Mouse (Mus musculus): ENCODE measurements around the gene Tiam1.

DNA sequence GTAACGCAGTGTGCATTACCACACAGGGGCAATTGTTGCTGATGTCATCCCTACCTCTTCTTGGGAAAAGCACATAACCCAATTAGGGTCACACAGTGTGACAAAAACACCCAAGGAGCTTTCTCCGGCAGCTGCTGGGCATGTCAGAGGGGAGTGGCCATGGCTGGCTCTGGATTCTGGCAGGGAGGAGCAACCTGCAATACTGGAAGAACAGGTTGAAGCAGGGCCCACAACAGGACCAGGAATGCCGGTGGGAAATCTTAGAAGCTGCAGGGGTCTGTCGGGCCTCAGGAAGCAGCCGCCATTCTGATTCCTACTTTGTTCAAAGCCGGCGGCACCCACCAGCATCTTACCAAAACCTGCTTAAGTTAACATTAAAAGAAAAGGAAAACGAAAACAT lies 189.0 kb downstream of the Tiam1 start:
- no peak for TF ChIP-seq CTCF (IDR thresholded peaks at IDR 0.05)
- TF ChIP-seq EP300 (IDR thresholded peaks at IDR 0.05): no peak
